Mouse (Mus musculus) spleen, embryonic (tissue): ENCODE data around the gene Inpp5a.

Experiments
- CTCF ChIA-PET: fragments of 350-600 bp; sonication (Branson Sonifier 250); formaldehyde crosslinking; loops from one replicate; lab custom pipeline; 2022; lab: Charles Lee

Inpp5a gene

DNA sequence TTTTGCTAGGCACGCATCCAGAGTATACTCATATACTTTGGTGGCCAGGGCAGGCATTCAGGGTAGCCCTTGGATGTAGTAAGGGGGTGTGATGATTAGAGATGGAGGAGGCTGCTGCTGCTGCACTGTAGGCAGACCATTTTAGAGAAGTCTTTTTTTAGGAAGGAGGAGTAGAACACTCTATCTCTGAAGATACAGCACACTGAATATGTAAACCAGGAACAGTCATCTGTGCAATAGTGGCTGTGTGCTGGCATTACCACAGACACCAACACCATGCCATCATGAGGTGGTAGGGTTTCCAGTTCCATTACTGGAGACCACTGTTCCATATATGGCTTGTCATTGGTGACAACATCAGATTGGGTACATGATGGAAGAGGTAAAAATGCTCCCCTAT, 83.1 kb downstream of the Inpp5a start:
- CTCF ChIA-PET: interaction anchor here (2.2 kb wide), 1 partner anchor 169 kb away, joined by 8 read pairs; no protein-coding TSS in a partner anchor

DNA sequence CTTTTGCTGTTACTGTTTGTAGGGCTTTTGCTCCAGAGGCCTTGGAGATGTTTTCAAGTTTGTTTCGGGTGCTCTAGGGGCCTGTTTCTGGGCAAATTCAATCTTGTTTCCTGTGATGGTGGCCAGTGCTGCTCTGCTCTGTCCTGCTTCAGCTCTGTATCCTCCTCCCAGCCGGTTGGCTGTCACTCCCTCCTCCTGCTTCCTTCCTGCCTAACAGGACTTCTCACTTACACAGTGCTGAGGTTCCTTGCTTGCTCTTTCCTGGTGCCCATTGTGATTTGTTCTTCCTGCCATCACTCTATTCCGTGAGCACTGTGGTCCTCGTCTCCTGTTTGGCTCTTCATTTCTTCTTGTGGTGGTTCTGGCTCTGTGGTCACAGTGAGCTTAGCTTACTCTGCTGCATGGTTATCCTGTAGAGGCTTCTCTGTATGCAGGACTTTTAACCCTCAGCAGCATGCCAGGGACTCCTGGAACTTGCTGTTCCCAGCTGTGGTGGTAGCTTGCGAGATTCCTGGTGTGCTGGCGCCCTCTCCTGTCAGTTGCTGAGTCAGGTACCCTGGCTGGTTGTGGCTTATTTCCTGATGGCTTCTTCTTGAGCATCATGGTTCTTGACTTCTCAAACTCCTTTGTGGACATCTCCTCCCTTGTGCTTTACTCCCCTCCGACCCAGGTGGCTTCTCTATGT, 84.1 kb downstream of the Inpp5a start:
- CTCF ChIA-PET: interaction anchor here (0.6 to 2.2 kb wide), 2 partner anchors 170 to 241 kb away, joined by 5 to 8 read pairs; no protein-coding TSS in a partner anchor

DNA sequence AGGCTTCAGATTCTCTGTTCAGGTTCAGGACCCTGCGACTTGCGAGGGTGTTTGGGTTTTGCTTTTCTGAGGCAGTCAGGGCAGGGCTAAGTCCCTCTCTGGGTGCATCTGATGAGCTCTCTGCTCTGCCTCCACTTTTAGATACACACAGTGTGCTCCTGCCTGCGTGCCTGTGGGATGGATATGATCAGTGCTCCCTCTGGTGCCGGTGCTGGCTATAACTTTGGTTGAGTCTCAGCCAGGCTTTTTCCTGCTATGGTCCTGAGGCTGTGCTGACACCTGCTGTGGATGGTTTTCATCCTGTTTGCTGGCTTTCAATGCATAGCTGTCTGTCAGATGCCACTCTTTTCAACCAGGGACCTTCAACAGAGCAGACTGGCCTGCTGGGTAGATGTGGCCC, 87.0 kb downstream of the Inpp5a start:
- CTCF ChIA-PET: interaction anchor here (1.7 kb wide), 1 partner anchor 173 kb away, joined by 6 read pairs; no protein-coding TSS in a partner anchor

DNA sequence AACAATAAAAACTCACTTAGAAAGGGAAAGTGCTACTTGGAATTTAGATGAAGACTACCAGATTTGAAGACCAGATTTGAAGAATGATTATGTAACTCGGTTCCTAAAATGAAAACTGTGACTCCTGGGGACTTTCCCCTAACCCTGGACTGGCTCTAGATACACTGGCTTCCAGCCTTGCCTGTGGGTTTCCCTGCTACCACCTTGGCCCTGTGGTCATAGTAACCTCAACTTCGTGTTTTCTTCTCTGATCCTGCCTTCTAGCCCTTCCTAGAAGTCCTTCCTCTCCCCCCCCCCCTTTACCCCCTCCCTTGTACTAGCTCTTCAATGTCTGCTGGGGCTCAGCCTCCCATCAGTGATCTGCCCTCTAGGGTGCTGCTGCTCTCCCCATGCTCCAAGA, 87.8 kb downstream of the Inpp5a start:
- CTCF ChIA-PET: interaction anchor here (1.7 kb wide), 1 partner anchor 174 kb away, joined by 6 read pairs; no protein-coding TSS in a partner anchor

DNA sequence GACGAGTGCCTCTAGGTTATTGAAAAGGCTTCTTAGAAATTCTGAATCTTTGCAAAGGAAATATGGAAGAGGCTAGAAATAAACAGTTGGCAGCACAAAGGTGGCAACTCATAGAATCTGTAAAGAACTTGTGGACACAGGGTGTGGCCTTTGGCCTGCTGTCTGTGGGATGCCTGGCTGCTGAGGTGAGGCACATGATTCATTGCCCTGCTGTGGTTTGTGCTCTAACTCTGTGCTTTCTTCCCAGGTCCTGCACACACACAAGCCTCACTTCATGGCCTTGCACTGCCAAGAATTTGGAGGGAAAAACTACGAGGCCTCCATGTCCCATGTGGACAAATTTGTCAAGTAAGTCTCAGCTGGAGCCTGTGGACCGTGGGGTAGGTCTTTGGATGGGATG, 88.8 kb downstream of the Inpp5a start:
- CTCF ChIA-PET: no interaction called here

DNA sequence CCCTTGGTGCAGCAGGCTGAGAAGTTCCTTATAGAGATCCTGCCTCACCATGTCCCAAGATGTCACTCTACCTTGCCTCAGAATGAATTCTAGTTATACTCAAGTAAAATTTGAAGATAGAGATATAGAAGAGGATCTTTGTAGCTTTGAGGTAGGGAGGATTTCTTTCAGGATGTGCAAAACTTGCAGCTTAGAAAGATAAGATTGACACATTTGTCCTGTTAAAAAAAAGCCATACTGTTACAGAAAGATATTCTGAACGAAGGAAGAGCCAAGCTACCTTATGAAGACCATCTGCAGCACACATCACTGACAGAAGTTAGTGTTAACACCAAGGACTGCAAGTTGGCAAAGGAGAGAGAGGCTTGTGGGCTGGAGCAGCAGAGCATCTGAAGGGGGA, 90.2 kb downstream of the Inpp5a start:
- CTCF ChIA-PET: no interaction called here

DNA sequence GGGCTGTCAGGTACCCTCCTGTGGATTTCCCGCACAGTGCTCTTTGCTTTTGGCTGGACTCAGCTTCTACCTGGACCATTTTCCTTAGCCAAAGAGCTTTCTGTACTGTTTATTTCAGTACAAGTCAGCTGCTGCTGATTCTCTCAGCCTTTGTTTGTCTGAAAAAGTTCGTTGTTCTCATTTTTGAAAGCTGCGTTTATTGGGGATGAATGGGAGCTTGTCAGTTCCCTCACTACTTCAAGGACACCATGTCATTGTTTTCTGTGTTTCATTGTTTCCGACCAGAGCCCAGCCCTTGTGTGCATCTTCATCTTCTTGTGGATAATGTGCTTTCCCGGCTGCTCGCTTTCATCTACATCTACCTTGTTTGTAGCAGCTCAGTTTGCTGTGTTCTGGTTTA, 90.7 kb downstream of the Inpp5a start:
- CTCF ChIA-PET: interaction anchor here (0.5 kb wide), 1 partner anchor 176 kb away, joined by 3 read pairs; no protein-coding TSS in a partner anchor

DNA sequence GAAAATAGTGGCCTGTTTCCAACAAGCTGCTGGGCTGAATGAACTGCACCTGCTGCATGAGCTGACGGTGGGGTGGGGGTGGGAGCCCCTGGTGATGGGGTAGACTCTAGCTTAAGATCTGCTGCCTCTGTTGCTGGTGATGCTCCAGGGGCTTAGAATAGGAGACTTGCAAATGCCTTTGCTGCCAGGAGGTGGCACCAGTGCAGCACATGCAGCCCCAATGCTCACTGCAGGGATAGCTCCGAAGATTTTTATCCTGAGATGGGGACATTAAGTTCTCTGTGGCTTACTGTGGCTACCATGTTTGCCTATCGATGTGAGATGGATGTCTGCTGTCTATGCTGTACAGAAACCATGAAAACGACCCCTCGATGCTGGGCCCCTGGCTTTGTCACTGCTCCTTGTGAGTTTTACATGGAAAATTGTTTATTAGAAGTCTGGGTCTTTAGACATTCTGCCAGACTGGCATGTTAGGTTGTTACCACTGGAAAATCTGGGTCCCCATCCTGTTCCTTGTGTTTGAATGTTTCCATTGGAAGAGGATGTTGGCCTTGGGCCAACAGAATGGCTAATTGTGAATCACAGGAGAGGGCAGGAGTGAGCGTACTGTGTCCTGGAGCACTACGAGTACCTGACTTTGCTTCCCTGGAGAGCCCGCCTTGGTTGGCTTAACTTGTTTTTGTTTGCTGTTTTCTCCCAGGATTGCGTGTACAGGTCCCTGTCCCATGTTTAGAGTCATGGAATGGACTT, 95.5 kb downstream of the Inpp5a start:
- CTCF ChIA-PET: no interaction called here

DNA sequence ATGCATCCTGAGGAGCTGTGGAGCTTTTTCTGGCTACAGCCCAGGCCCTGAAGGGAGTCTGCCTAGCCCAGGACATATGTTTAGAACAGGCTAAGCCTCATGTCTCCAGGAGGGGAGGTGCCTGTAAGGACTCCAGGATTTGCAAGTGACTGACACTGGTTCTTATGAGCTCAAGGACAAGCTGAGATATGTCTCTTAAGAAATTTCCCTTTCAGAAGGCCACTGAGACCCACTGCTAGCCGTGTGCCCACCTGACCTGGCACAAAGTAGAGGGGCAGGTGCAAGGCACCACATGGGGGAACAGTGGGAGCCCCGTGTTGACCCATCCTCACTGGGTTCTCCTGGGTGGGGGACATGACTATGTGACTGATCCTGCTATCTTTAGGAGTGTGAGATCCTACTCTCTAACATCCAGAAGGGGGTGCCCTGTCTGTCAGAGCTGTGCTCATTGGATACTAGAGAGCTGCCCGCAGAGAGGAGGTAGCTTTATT, 100.9 kb downstream of the Inpp5a start:
- CTCF ChIA-PET: no interaction called here

DNA sequence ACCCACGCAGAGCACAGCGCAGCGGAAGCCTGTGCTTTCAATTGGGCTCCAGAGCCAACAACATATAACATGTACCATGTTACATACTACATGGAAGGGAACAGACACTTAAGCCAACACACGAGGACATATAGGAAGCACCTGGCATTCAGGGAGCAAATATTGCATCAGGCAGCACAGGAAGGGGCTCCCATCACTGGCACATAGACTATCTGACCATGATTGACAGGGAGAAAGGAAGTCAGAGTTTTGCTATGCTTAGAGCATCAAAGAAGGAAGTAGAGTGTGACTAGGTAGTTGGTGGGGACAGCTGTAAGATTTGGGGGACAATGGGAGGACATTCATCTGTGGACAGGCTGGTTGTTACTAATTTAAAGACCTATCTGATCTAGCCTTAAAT, 103.4 kb downstream of the Inpp5a start:
- CTCF ChIA-PET: no interaction called here

DNA sequence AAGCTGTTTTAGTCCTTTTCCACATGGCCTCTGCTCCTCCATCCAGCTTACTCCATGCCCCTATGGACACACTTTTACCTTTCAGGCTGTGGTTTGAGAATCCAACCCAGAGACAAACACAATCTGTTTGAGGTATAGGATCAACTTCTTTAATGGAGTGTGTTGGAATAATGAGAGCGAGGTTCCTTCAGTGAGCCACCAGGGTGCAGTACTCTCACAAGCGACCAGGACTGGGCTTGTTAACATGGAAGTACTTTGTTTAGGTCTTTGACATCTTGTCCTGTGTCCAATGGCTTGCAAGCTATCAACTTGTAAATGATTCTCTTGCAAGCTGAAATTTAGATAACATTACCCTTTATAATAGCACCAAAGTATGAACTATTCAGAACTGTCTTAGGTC, 104.0 kb downstream of the Inpp5a start:
- CTCF ChIA-PET: no interaction called here

DNA sequence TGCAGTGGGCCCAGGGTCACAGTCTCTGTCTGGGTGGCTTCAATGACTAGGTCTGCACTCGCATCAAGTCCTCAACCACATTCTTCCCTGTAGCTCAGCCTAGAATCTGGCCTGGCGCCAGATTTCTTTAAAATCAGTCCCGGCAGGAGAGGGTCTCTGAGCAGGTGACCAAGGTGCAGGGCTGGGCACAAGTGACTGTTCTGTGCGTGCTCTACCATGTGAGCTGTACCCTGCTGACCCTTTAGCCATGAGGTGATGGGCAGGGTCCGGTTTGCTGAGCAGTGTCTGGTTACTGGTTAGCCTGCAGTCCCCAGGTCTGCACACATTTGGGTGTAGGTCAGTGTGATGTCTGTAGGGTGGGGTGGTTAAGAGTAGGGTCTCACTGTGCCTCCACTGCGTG, 106.9 kb downstream of the Inpp5a start:
- CTCF ChIA-PET: no interaction called here

DNA sequence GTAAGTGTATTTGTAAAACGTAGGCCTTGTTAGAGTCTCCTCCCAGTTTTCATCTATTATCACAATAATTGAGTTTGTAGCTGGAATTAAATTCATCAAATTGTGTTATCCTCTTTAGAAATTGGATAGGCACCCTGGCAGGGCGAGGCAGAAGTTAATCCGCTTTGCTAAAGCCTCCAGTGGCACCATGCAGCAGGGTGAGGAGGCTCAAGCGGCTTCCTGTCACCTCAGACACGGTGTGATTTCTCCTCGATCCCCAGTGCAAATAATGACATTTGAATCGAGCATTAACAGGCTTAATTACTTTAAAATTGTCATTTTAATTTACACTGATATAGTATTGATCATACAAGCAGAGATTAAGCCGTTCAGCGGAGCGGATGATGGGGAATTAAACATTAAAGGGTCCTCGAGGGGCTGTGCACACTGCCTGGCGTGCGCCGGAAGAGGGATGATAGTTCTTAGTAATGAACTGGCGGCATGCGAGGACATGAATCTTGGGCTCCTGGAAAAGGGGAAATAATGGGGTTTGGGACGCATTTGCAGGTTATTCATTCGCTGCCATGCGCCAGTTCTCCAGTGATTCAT, 109.2 kb downstream of the Inpp5a start:
- CTCF ChIA-PET: no interaction called here

DNA sequence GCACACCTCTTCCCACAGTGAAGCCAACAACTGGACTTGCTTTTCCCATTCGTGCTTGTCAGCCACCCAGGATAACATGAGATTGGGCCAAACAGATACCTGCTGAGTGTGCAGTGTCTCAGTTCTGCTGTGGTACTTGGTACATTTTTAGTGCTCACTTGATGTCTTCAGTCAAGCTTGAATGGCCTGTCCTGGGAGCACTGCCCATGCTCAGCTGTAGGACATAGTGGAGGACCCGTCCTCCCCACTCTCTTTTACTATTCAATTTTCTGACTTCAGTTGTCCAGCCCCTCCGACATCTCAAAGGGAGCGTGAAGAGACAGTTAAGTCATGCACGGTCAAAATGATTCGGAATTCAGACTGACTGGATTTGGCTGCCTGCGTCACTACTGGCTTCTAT, 115.2 kb downstream of the Inpp5a start:
- CTCF ChIA-PET: no interaction called here

DNA sequence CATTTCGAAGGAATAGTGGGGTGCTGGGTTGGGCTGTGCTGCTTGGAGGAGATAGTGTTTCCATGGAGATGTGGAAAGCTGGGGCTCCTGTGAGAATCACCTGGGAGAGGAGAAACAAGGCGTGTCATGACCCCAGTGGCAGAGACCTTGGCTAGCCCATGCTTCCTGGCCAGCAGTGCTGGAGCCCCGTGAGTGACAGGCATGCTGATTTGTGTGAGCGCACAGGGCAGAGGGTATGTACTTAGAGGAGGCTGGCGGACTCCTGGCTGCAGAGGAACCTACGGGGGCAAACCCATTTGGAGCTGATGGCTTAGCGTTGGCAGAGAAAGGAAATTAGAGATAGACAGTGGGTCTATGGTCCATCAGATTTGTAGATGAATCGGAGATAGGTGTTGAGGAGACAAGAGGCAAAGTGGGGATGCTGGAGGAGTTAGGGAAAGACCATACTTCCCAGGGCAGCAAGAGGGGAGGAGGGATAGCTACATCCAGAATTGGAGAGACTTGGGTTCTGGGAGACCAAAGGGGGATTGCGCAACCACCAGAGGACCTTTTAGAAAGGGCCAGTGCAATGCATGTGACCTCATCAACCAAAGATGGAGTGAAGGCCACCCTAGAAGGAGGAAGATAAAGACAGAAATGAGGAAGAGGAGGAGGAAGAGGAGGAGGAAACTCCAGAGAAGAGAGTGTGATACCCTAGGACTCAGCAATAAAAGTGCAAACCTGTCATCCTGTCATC, 117.9 kb downstream of the Inpp5a start:
- CTCF ChIA-PET: no interaction called here

DNA sequence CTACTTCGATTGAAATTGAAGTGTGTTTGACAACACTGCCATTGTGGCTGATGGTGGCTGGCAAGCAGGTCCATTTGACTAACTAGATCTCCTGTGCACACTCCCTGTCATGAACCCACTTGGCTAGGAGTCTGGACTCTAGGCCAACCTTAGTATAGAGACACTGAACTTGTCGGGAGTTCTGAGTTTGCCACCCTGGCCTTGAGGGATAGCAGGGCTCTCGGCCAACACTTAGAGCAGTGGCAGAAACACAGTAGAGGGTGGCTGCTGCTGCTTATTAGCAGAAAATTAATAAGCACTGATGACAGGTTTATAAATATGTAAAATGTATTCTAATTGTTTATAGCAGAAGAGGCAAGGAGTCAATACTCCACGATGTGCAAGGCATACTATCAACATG, 120.0 kb downstream of the Inpp5a start:
- CTCF ChIA-PET: no interaction called here

DNA sequence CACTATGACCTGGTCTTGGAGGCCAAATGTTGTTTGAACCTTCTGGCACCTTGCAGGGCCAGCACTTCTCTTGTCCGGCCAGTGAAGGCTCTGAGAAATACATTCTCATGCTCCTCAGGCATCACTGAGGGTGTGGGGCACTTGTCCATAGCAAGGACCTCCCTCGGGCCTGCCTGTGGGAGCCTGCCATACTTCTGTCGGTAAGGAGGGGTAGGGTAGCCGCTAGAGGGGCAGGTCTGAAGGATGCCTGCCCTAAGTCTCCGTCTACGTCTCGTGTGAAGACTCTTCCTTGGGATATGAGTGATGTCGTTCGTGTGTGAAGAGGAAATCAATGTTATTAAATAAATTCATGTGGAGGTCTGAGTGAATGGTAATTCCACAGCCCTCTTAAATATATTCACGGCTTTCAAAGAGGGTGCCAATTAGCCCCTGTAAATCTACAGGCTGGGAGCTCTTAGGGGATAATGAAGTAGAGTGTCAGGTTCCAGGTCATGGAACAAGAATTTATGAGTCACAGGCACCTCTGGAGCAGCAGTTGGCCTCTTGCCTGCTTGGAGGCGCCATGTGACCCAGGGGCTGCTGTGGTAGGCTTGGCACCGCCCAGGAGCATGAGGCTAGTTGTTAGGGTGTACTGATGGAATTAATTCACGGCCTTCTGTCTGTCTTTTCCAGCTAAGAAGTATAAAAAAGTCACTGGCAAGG, 127.2 kb downstream of the Inpp5a start:
- CTCF ChIA-PET: no interaction called here

DNA sequence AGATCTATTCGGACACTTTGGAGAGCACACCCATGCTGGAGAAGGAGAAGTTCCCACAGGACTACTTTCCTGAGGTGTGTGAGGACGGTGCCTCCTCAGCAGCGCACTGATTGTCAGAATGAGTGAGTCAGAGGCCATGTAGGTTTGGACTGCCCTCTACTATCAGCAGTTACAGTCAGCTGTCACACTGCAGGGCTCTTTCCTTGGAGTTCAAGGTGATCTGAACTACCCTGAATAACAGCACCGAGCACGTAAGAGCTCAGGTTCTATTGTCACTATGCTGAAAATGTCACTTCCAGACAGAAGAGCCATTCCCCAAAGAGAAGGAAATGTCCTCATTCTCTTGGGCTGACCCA, 127.7 kb downstream of the Inpp5a start:
- CTCF ChIA-PET: no interaction called here

DNA sequence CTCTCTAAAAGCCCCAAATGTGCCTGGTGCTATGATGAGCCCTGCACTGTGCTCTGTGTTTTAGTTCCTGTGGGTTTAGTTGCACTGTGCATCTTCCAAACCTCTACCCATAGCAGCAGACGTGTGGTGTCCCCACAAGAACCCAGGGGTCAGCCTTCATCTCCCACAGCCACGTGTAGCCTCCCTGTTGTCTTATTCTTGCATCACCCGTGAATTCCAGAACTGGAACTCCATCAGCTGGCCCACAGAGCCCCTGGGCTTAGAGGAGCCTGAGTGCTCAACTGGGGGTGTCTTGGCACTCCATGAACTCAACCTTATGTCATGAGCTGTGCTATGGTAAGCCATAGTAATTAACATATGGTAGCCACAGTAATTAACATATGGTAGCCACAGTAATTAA, 129.4 kb downstream of the Inpp5a start:
- CTCF ChIA-PET: no interaction called here

DNA sequence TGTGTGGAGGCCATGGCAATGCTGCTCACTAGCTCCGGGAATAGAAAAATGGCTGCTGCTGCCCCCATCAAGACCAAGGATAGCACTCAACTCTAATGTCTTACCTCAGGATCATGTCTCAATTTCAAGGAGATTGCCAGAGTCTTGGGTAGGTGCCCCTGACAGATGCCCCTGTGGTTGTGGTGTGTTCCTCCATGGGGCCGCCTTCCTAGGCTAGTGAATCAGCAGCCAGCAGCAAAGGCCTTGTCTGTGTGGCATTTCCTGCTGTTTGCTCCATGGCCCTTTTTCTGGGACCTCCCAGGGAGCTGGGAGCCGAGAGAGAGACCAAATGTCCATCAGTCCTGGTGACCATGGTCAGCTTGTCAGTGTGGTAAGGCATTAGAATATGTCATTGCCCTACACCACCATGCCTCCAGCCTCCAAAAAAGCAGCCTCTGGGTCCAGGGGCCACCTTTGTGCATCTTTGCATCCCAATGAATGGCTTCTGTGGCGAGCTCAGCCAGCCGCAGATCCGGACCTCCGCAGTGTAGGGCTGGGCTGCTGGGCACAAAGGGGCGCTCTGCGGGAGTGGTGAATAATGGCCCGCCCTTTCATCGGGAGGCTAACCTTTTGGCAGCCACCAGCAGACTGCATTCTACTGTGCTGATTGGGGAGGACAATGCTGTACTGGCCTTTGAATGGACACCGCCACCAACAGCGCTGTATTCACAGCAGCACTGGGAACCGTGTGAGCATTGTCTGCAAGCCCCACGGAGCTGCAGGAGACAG, 139.6 kb downstream of the Inpp5a start:
- CTCF ChIA-PET: no interaction called here

DNA sequence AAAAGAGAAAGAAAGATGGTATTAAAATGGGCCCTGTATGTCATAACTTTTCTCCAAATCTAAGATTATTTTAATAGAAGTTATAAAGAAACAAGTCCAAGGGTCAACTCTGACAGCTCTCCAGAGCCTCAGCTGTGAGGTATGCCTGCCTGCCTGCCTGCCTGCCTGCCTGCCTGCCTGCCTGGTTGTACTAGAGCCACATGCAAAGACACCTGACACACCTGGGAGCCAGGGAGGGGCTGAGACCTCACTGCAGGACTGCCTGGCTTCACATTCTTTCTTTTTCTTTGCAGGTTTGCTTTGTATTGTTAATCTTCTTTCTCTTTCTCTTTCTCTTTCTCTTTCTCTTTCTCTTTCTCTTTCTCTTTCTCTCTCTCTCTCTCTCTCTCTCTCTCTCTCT, 140.3 kb downstream of the Inpp5a start:
- CTCF ChIA-PET: no interaction called here
